Mouse (Mus musculus) midbrain, embryonic 16.5 days (tissue): ENCODE results near the gene Ephb1. TPM values are rescaled to one million over a fixed set of nuclear protein-coding genes. Genes with fewer than 3 reads are reported as not detected.

Source experiments
- ATAC-seq: fragments of 200-750 bp; cut with Nextera tagmentation; 2 replicates; pipeline ENCODE4 v1.8.0; 2017; ENCODE audit warnings: moderate TSS enrichment
- H3K27ac ChIP-seq: fragments of 300-500 bp; sonication (generic); 2 replicates; pipeline ENCODE4 v1.5.1; 2014; ENCODE audit warnings: mild to moderate bottlenecking, low read length, mixed read lengths
- H3K27me3 ChIP-seq: fragments of 300-500 bp; sonication (generic); 2 replicates; pipeline ENCODE4 v1.6.1; 2014; ENCODE audit warnings: low read depth, low read length, mixed read lengths; ENCODE audit not compliant: control insufficient read depth, insufficient read depth
- H3K36me3 ChIP-seq: fragments of 300-500 bp; sonication (generic); 2 replicates; pipeline ENCODE4 v1.6.1; 2014; ENCODE audit warnings: mild to moderate bottlenecking, low read length, moderate library complexity, mixed read lengths; ENCODE audit not compliant: control insufficient read depth, insufficient read depth
- H3K4me1 ChIP-seq: fragments of 300-500 bp; sonication (generic); 2 replicates; pipeline ENCODE4 v1.6.1; 2014; ENCODE audit warnings: mild to moderate bottlenecking, low read length, mixed read lengths; ENCODE audit not compliant: control insufficient read depth, insufficient read depth
- H3K4me2 ChIP-seq: fragments of 300-500 bp; sonication (generic); 2 replicates; pipeline ENCODE4 v1.6.1; 2014; ENCODE audit warnings: mild to moderate bottlenecking, low read length, mixed read lengths
- H3K4me3 ChIP-seq: fragments of 300-500 bp; sonication (generic); 2 replicates; pipeline ENCODE4 v1.5.1; 2014; ENCODE audit warnings: low read depth, mild to moderate bottlenecking, low read length, moderate library complexity, mixed read lengths
- H3K9ac ChIP-seq: fragments of 300-500 bp; sonication (generic); 2 replicates; pipeline ENCODE4 v1.6.1; 2014; ENCODE audit warnings: low read depth, low read length, mixed read lengths
- H3K9me3 ChIP-seq: fragments of 300-500 bp; sonication (generic); replicated peaks from 2 replicates; pipeline ENCODE4 v1.6.1; 2014; ENCODE audit warnings: mild to moderate bottlenecking, low read length, mixed read lengths; ENCODE audit not compliant: control insufficient read depth, poor library complexity, severe bottlenecking
- WGBS: fragments of 180-500 bp; shearing (Covaris S2); extraction: QIAGEN DNeasy Blood & Tissue Kit; methylation state at CpG from one replicate; pipeline ENCODE4 v1.1.7; 2014; 5-methylcytosine and 5-hydroxymethylcytosine counted together
- polyA plus RNA-seq: library from polyadenylated mRNA; unstranded; fragments of >200 nt; fragmentation: Nextera tagmentation; extraction: Ambion mirVana; gene quantifications from 2 replicates; pipeline ENCODE4 v1.2.1, GENCODE M21; 2015

The Ephb1 gene
- polyA plus RNA-seq, 1 experiment from 2014 or later: 80.1 TPM

- WGBS: 98% methylated on average over 2 of the region's 2 CpGs
- Histone ChIP-seq H3K9ac (no peak overlapping the region), H3K9me3 (no peaks in the 10 kb centered on the region), H3K27ac (no peak overlapping the region), H3K4me1 (peaks cover 11% of the 10 kb centered on the region; the same call in 1 of the 2 replicates), H3K4me2 (no peak overlapping the region), H3K27me3 (no peaks in the 10 kb centered on the region), H3K36me3 (no peaks in the 10 kb centered on the region), H3K4me3 (no peak overlapping the region)
- ATAC-seq: no peak
Measured at GRCm38 (mm10) chr9:102079151-102079550, 275.3 kb downstream of the Ephb1 start.

GRCm38 (mm10) chr9:102078238-102078637, 276.3 kb downstream of the Ephb1 start:
- 89% methylated on average over 6 of the region's 6 CpGs for WGBS
- ATAC-seq: no peak

DNA sequence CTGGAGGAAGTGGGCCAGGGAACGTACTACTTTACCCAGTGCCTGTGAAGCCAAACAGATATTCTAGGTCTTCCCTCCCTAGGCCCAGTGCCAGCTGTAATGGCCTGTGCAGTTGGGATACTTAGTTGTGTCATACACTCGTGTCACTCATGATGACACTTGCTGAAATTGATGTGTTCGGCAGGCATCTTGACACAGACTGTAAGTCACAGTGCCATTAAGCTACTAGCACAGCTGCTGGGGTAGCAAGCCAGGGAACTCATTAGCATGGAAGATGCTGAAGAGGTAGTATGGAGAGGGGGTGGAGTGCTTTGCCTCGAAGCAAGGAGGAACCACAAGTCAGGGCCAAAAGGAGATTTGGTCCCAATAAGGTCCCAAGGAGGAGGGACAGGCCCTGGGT, 279.0 kb downstream of the Ephb1 start:
- H3K27ac ChIP-seq: no peak overlapping the region; the same call in 1 of the 2 replicates
- H3K4me3 ChIP-seq: no peak overlapping the region
- H3K36me3 ChIP-seq: no peaks in the 10 kb centered on the region
- peaks cover 22% of the 10 kb centered on the region for H3K4me1 ChIP-seq
- no peak overlapping the region for H3K4me2 ChIP-seq
- 63% methylated on average over 4 of the region's 4 CpGs for WGBS
- ATAC-seq: no peak
- no peak overlapping the region for H3K9ac ChIP-seq
- no peaks in the 10 kb centered on the region for H3K9me3 ChIP-seq
- H3K27me3 ChIP-seq: no peaks in the 10 kb centered on the region

More at GRCm38 (mm10) chr9:102078238-102078637, 276.3 kb downstream of the Ephb1 start:
- Histone ChIP-seq H3K4me1 (peaks cover 16% of the 10 kb centered on the region; the same call in 1 of the 2 replicates), H3K27me3 (no peaks in the 10 kb centered on the region), H3K4me2 (no peak overlapping the region), H3K27ac (no peak overlapping the region), H3K4me3 (no peak overlapping the region), H3K36me3 (no peaks in the 10 kb centered on the region), H3K9ac (no peak overlapping the region), H3K9me3 (no peaks in the 10 kb centered on the region)

DNA sequence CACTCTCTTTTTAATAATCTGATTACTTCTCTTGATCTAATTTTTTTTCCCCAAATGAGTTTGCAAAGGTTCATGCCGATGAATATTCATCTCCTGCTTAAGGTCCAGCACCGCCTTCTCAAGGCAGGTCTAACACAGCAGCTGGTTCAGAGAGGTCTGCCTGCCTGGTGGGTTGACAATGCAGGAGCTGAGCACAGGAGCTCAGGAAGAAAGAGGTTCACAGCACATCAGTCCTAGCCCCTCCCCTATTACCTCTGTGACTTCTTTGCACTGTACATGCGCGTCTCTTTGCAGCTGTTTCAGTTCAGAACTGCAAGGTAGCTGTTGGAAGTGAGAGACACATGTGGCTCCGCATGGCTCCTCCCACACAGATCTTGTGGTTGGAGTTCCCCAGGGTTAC, 281.1 kb downstream of the Ephb1 start:
- H3K27ac ChIP-seq: peak overlapping the region; percentile 22; the same call in 1 of the 2 replicates
- 76% methylated on average over 5 of the region's 5 CpGs for WGBS

DNA sequence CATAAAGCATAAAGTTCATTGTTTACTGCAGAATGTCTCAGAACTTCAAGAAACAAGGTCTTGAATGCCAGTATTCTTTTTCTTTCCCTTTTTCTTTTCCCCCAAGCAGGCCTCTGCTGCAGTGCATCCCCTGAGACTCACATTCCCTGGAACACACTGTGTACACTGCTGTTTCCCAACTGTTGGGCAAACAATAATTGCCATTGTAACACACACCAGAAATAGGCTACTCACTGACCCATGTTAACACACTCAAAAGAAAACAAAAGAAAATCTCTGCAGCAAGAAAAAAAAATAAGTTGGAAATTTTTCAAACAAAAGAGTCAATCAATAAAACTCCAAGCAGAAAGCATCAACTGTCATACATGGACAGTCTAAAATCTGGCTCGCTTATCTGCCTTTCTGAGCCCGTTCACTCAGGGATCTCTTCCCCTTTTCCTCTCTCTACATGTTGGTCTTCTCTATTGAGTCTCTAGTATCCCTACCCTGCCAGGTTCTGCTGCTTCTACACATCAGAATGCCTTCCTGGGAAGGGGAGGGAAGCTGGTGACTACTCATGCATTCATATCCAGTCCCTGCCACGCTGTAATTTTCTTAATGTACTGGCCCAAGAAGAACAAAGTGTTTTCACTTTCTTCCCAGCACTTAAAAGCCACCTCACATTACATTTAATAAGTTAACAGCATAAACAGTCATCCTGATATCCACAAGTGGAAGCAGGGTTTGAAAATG, 285.2 kb downstream of the Ephb1 start:
- 53% methylated on average over 3 of the region's 3 CpGs for WGBS
- no peak overlapping the region for H3K4me3 ChIP-seq
- no peaks in the 10 kb centered on the region for H3K36me3 ChIP-seq
- H3K4me2 ChIP-seq: no peak overlapping the region
- no peak overlapping the region for H3K27ac ChIP-seq
- H3K4me1 ChIP-seq: peaks cover 13% of the 10 kb centered on the region
- no peak for ATAC-seq
- no peak overlapping the region for H3K9ac ChIP-seq
- H3K9me3 ChIP-seq: no peaks in the 10 kb centered on the region
- no peaks in the 10 kb centered on the region for H3K27me3 ChIP-seq

More for the DNA sequence above, 281.1 kb downstream of the Ephb1 start:
- no peak overlapping the region for H3K9ac ChIP-seq
- H3K27me3 ChIP-seq: no peaks in the 10 kb centered on the region
- no peak overlapping the region for H3K4me2 ChIP-seq
- H3K4me3 ChIP-seq: no peak overlapping the region
- H3K9me3 ChIP-seq: no peaks in the 10 kb centered on the region
- peak; percentile 56; the same call in 1 of the 2 replicates for ATAC-seq
- peaks cover 22% of the 10 kb centered on the region for H3K4me1 ChIP-seq
- no peaks in the 10 kb centered on the region for H3K36me3 ChIP-seq

DNA sequence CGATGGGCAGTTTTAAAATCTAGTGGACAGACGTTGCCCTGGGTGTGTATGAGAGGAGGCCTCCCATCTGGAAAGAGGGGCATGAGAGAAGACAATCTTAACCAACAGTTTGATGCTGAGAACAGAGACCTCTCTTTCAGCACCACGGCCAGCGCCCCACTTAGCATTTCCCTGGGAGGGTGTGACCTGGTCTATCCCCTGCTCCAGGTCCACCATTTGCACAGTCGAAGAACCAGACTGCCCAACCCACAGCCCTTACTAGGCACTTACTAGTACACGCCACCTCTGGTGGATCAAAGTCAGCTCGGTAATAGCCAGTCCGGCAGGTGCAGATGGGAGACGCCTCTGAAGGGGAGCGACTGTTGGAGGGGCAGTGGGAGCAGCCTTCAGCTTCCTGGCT, 287.9 kb downstream of the Ephb1 start:
- no peak for ATAC-seq
- no peak overlapping the region for H3K27ac ChIP-seq
- H3K36me3 ChIP-seq: no peaks in the 10 kb centered on the region
- no peak overlapping the region for H3K4me2 ChIP-seq
- no peak overlapping the region for H3K9ac ChIP-seq
- 76% methylated on average over 10 of the region's 10 CpGs for WGBS
- H3K4me3 ChIP-seq: no peak overlapping the region
- H3K27me3 ChIP-seq: no peaks in the 10 kb centered on the region
- H3K9me3 ChIP-seq: no peaks in the 10 kb centered on the region
- no peaks in the 10 kb centered on the region for H3K4me1 ChIP-seq

DNA sequence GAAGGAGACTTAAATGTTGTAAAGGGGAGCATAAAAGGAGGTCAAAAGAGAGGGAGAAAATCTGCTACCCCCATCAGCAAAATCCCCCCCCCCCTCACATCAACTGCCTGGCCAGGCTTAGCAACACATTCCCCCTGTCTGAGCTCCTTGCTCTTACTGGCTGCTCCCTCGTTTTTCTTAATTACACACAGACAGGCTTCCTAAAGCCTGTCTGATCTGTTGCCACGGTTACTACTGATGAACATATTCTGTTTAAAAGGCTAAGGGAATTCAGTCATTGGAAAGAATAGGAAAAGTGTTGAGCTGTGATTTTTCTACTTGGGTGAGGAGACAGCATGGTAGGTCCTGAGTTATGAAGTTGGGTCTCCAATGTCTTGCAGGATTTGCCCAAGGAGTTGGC, 308.6 kb downstream of the Ephb1 start:
- Histone ChIP-seq H3K9ac (no peak overlapping the region), H3K27me3 (no peaks in the 10 kb centered on the region), H3K4me2 (no peak overlapping the region), H3K4me3 (no peak overlapping the region), H3K4me1 (peaks cover 15% of the 10 kb centered on the region), H3K27ac (peak overlapping the region; percentile 64), H3K9me3 (no peaks in the 10 kb centered on the region), H3K36me3 (peaks cover 2% of the 10 kb centered on the region; the same call in 1 of the 2 replicates)
- WGBS: 2% methylated on average over 2 of the region's 2 CpGs
- peak; percentile 67; the same call in 1 of the 2 replicates for ATAC-seq

- 8% methylated on average over 8 of the region's 8 CpGs for WGBS
- Histone ChIP-seq H3K4me2 (no peak overlapping the region), H3K36me3 (peaks cover 4% of the 10 kb centered on the region; the same call in 1 of the 2 replicates), H3K9ac (no peak overlapping the region), H3K4me1 (peaks cover 15% of the 10 kb centered on the region), H3K27ac (peak overlapping the region; percentile 64), H3K27me3 (no peaks in the 10 kb centered on the region), H3K9me3 (no peaks in the 10 kb centered on the region), H3K4me3 (no peak overlapping the region)
- ATAC-seq: peak; percentile 50; the same call in 1 of the 2 replicates
Measured at GRCm38 (mm10) chr9:102045111-102045861, 309.2 kb downstream of the Ephb1 start.
